Mouse (Mus musculus): ENCODE results near the gene Olfr56. TPM values are rescaled to one million over a fixed set of nuclear protein-coding genes. Genes with fewer than 3 reads are reported as not detected.

The Olfr56 gene
- polyA plus RNA-seq, 1 experiment from 2014 or later = not detected

Other genes with a start within 250 kb of the Olfr56 start
- gene Rack1, start 178.6 kb upstream of the Olfr56 start, polyA plus RNA-seq (2015; fragmentation: Nextera tagmentation; extraction: Ambion mirVana) = 444 and 458 TPM in 2 replicates
- gene Trim41, start 161.5 kb upstream of the Olfr56 start, polyA plus RNA-seq (2015; fragmentation: Nextera tagmentation; extraction: Ambion mirVana) = 3.2 TPM in 2 replicates
- 0.56 and 0.88 TPM in 2 replicates for gene Trim7, start 152.7 kb upstream of the Olfr56 start, polyA plus RNA-seq (2015; fragmentation: Nextera tagmentation; extraction: Ambion mirVana)
- 0.53 and 1.2 TPM in 2 replicates for gene Gm12184, start 152.2 kb upstream of the Olfr56 start, polyA plus RNA-seq (2015; fragmentation: Nextera tagmentation; extraction: Ambion mirVana)
- gene Irgm1, start 107.2 kb upstream of the Olfr56 start, polyA plus RNA-seq (2015; fragmentation: Nextera tagmentation; extraction: Ambion mirVana) = 8.4 and 10.6 TPM in 2 replicates
- gene Gm5431, start 76.7 kb upstream of the Olfr56 start, polyA plus RNA-seq (2015; fragmentation: Nextera tagmentation; extraction: Ambion mirVana) = 0.17 and 0.22 TPM in 2 replicates
- gene Psme2b, start 32.7 kb upstream of the Olfr56 start, polyA plus RNA-seq (2015; fragmentation: Nextera tagmentation; extraction: Ambion mirVana) = 1.6 and 3.6 TPM in 2 replicates
- gene 9930111J21Rik1, start 509 bp downstream of the Olfr56 start, polyA plus RNA-seq (2015; fragmentation: Nextera tagmentation; extraction: Ambion mirVana) = 0.28 and 0.32 TPM in 2 replicates
- gene Gm12185, start 13.3 kb downstream of the Olfr56 start, polyA plus RNA-seq (2015; fragmentation: Nextera tagmentation; extraction: Ambion mirVana) = 0.03 TPM in 1 of 2 replicates, not detected in the other
- gene Tgtp1, start 15.3 kb downstream of the Olfr56 start, polyA plus RNA-seq (2015; fragmentation: Nextera tagmentation; extraction: Ambion mirVana) = 0.16 TPM in 1 of 2 replicates, not detected in the other
- 0.13 and 0.78 TPM in 2 replicates for gene 9930111J21Rik2, start 72.4 kb downstream of the Olfr56 start, polyA plus RNA-seq (2015; fragmentation: Nextera tagmentation; extraction: Ambion mirVana)
- 0.11 and 0.27 TPM in 2 replicates for gene Tgtp2, start 85.3 kb downstream of the Olfr56 start, polyA plus RNA-seq (2015; fragmentation: Nextera tagmentation; extraction: Ambion mirVana)
- gene Ifi47, start 97.7 kb downstream of the Olfr56 start, polyA plus RNA-seq (2015; fragmentation: Nextera tagmentation; extraction: Ambion mirVana) = 1.3 and 1.4 TPM in 2 replicates
- gene Olfr1396, start 136.0 kb downstream of the Olfr56 start, polyA plus RNA-seq (2015; fragmentation: Nextera tagmentation; extraction: Ambion mirVana) = not detected in 2 replicates
- gene Olfr1395, start 163.4 kb downstream of the Olfr56 start, polyA plus RNA-seq (2015; fragmentation: Nextera tagmentation; extraction: Ambion mirVana) = not detected in 2 replicates
- gene Olfr1394, start 175.5 kb downstream of the Olfr56 start, polyA plus RNA-seq (2015; fragmentation: Nextera tagmentation; extraction: Ambion mirVana) = not detected in 2 replicates
- gene Btnl9, start 208.3 kb downstream of the Olfr56 start, polyA plus RNA-seq (2015; fragmentation: Nextera tagmentation; extraction: Ambion mirVana) = 2.8 and 3.0 TPM in 2 replicates
- 24.9 and 26.3 TPM in 2 replicates for gene Zfp62, start 224.4 kb downstream of the Olfr56 start, polyA plus RNA-seq (2015; fragmentation: Nextera tagmentation; extraction: Ambion mirVana)

All from heart, embryonic 13.5 days (tissue).